Mouse (Mus musculus) liver, embryonic 13.5 days (tissue): ENCODE measurements around the gene Gabarap. TPM values are rescaled to one million over a fixed set of nuclear protein-coding genes. Genes with fewer than 3 reads are reported as not detected.
A peak's percentile ranks its signal among the peaks of the same experiment; 100 is the strongest.
"Not testable (repeated sequence)": the region's sequence is repeated elsewhere in the genome, so short reads cannot be mapped to it uniquely, and the experiment has no call there.

ENCODE experiments used
- ATAC-seq: fragments of 200-750 bp; cut with Nextera tagmentation; 2 replicates; pipeline ENCODE4 v1.8.0; 2017; ENCODE audit warnings: low read depth, mild to moderate bottlenecking, moderate number of reproducible peaks, moderate library complexity
- DNase-seq: peaks from one replicate; pipeline ENCODE4 v3.0.0; 2022
- H3K27ac ChIP-seq: fragments of 300-500 bp; sonication (generic); 2 replicates; pipeline ENCODE4 v1.5.1; 2015; ENCODE audit warnings: moderate library complexity, mild to moderate bottlenecking, inconsistent platforms
- H3K27me3 ChIP-seq: fragments of 300-500 bp; sonication (generic); 2 replicates; pipeline ENCODE4 v1.6.1; 2015; ENCODE audit warnings: mild to moderate bottlenecking, inconsistent platforms
- H3K36me3 ChIP-seq: fragments of 300-500 bp; sonication (generic); 2 replicates; pipeline ENCODE4 v1.6.1; 2015; ENCODE audit warnings: mild to moderate bottlenecking, inconsistent platforms
- H3K4me1 ChIP-seq: fragments of 300-500 bp; sonication (generic); replicated peaks from 2 replicates; pipeline ENCODE4 v1.6.1; 2015; ENCODE audit warnings: inconsistent platforms
- H3K4me2 ChIP-seq: fragments of 300-500 bp; sonication (generic); 2 replicates; pipeline ENCODE4 v1.6.1; 2015; ENCODE audit warnings: inconsistent platforms, mild to moderate bottlenecking, moderate library complexity
- H3K4me3 ChIP-seq: fragments of 300-500 bp; sonication (generic); replicated peaks from 2 replicates; pipeline ENCODE4 v1.5.1; 2015; ENCODE audit warnings: mild to moderate bottlenecking, inconsistent platforms
- H3K9ac ChIP-seq: fragments of 300-500 bp; sonication (generic); 2 replicates; pipeline ENCODE4 v1.6.1; 2015; ENCODE audit warnings: mild to moderate bottlenecking, inconsistent platforms
- H3K9me3 ChIP-seq: fragments of 300-500 bp; sonication (generic); replicated peaks from 2 replicates; pipeline ENCODE4 v1.6.1; 2016; ENCODE audit warnings: inconsistent platforms
- WGBS: fragments of 180-500 bp; shearing (Covaris S2); methylation state at CpG from one replicate; pipeline ENCODE4 v1.1.7; 2015; ENCODE audit not compliant: insufficient replicate concordance; 5-methylcytosine and 5-hydroxymethylcytosine counted together
- polyA plus RNA-seq: library from polyadenylated mRNA; unstranded; fragments of >200 nt; fragmentation: Nextera tagmentation; extraction: Ambion mirVana; gene quantifications from 2 replicates; pipeline ENCODE4 v1.2.1, GENCODE M21; 2015

Gene Gabarap
- polyA plus RNA-seq: 259 and 294 TPM in 2 replicates

DNA sequence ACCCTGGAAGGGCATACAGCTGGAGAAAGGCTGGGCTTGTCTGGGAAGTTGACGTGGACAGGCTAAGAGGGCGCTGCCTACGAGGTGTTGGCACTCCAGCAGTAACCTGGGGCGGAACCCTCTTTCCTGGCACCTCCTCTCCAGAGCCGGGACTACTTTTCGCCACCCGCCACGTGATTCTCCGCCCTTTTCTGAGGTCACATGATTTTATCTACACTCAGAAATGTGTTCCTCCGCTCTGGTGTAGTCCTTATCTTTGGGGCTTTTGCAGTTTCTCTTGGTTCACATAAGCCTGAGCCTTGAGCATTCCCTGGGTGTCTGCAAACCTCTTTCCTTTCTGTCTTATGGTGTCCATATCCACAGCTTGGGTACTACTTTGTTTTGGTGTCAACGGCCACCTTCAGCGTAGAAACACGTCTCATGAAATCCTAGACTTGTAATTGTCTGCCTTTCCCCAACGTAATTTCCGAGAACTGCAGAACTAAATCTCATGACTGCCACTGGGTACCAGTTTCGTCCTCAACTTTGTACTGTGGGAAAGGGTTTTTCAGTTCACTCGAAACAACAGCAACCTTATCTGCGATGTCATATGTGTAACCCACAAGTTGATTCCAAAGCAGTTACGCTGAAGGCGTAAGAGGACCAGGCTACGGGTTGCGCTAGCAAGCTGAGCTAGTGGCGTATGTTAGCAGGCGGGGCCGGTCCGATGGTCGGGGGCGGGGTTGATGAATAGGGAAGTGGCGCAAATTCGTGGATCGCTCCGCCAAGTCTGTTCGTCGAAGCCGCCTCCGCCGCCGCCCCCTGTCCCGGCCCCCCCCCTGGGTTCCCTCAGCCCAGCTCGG, at the start of gene Gabarap:
TSS of gene Gabarap (plus strand) at position 294 of the 842 bp plus-strand sequence.
- no peaks in the 10 kb centered on the region for H3K9me3 ChIP-seq
- peak within 1 kb of the TSS; percentile 86 for H3K9ac ChIP-seq
- peaks cover 33% of the 10 kb centered on the region for H3K4me1 ChIP-seq
- peak within 1 kb of the TSS; percentile 74 for H3K4me3 ChIP-seq
- WGBS: under 1% methylated on average over 40 of the region's 40 CpGs
- H3K36me3 ChIP-seq: peaks cover 60% of the 10 kb centered on the region
- DNase-seq (peak; percentile 93), ATAC-seq (peak; percentile 65)
- peak within 1 kb of the TSS; percentile 98 for H3K27ac ChIP-seq
- H3K4me2 ChIP-seq: peak within 1 kb of the TSS; percentile 78
- H3K27me3 ChIP-seq: no peaks in the 10 kb centered on the region

DNA sequence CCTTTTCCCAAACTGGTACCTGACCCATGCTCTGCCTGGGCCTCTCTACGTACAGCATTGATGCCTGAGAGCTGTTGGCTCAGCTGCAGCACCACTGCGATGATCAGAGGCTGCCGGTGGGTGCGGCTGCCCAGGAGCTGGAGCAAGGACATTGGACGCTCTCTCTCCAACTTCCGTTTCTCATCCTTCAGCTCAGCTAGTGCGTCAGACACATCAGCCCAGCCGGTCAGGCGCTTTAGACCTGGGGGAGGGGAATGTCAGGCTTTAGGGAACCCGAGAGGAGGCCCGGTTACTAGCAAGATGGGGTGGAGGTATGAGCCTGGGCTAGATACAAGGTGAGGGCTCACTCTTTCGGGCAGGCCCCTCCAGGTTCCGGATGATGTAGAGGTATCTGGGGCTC, 45.7 kb upstream of the Gabarap start:
- H3K4me1 ChIP-seq: peaks cover 60% of the 10 kb centered on the region
- DNase-seq (no peak), ATAC-seq (no peak)
- H3K9me3 ChIP-seq: no peaks in the 10 kb centered on the region
- H3K36me3 ChIP-seq: peaks cover 41% of the 10 kb centered on the region
- peaks cover 58% of the 10 kb centered on the region for H3K27me3 ChIP-seq
- H3K9ac ChIP-seq: peak overlapping the region; percentile 87
- peak overlapping the region; percentile 95 for H3K4me2 ChIP-seq
- 66% methylated on average over 13 of the region's 13 CpGs for WGBS
- peak overlapping the region; percentile 78 for H3K4me3 ChIP-seq
- H3K27ac ChIP-seq: peak overlapping the region; percentile 93

DNA sequence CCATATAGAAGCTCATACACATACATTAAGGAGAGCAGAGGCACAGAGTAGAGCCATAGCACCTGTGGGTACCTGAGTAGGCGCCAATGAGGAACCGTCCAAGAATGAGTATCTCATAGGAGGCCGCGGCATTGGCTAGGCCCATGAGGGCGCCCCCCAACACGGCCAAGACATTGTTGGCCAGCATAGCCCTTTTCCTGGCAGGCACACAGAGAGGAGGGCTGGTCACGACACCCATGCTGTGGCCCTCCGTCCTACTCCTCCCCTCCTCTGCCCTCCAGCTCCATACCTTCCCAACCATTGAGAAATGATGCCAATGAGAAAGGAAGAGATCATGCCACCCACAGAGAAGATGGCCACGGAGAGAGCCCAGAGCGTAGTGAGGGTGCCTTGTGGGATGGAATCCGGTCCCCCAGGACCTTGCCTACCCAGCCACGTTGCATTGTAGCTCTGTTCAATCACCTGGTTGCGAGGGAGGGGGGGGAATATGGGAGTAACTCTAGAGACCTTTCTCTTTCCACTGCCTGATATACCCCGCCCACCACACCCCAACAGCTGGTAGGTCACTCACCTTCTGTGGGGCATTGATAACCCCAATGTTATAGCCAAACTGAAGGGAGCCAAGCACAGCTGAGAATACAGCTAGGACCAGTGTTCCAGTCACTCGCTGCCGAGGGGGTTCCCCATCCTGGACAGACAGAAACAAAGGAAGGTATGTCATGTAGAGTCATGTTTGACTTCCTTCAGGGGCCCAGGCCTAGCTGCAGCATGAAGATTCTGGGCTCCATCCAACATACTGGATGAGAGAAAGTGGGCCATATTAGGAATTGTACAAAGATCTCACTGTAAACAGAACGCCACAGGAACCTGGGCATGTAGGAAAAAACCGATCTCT, 44.7 kb upstream of the Gabarap start:
- Histone ChIP-seq H3K36me3 (peaks cover 41% of the 10 kb centered on the region), H3K9ac (peak overlapping the region; percentile 87), H3K4me3 (peak overlapping the region; percentile 78), H3K4me2 (peak overlapping the region; percentile 95), H3K27me3 (peaks cover 59% of the 10 kb centered on the region), H3K4me1 (peaks cover 60% of the 10 kb centered on the region), H3K9me3 (no peaks in the 10 kb centered on the region), H3K27ac (peak overlapping the region; percentile 93)
- DNase-seq (peak; percentile 64), ATAC-seq (peak; percentile 82)
- WGBS: 64% methylated on average over 18 of the region's 18 CpGs

DNA sequence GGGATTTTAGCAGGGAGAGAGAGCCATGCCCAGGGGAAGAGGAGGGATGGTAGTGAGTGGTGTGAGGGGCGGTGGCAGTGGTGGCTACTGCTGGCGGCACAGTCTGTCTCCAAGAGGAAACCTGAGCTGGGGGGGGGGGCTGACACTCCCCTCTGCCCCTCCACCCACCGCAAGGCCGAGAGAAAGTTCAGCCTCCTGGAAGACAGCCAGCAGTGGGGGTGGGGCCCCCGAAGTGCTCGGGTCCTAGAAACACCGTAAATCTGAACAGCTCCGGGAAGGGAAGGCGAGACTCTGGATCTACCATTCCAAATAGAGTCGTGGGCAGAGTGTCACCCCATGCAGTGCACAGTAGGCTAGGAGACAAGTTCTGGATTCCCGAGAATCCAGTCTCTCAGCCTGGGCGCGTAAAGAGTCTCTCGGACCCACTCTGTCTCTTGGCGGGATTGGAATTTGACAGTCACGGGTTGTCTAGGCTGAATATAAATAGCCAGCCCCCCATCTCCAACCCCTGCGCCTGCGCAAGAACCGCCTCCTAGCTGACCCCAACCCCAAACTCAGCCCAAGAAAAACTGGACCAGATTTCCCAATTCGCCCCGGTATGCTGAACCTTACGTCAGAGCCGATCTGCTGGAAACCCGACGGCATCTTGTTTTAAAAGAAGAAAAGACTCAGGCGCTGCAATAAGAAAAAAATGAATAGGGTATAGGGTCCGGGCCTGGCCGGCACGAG, 43.4 kb upstream of the Gabarap start:
- WGBS: 16% methylated on average over 29 of the region's 29 CpGs
- ATAC-seq: no peak
- peak overlapping the region; percentile 87 for H3K9ac ChIP-seq
- peaks cover 34% of the 10 kb centered on the region for H3K36me3 ChIP-seq
- H3K4me3 ChIP-seq: peak overlapping the region; percentile 78
- H3K9me3 ChIP-seq: no peaks in the 10 kb centered on the region
- peak overlapping the region; percentile 93 for H3K27ac ChIP-seq
- H3K27me3 ChIP-seq: peaks cover 59% of the 10 kb centered on the region
- H3K4me2 ChIP-seq: peak overlapping the region; percentile 95
- H3K4me1 ChIP-seq: peaks cover 60% of the 10 kb centered on the region
- no peak for DNase-seq

DNA sequence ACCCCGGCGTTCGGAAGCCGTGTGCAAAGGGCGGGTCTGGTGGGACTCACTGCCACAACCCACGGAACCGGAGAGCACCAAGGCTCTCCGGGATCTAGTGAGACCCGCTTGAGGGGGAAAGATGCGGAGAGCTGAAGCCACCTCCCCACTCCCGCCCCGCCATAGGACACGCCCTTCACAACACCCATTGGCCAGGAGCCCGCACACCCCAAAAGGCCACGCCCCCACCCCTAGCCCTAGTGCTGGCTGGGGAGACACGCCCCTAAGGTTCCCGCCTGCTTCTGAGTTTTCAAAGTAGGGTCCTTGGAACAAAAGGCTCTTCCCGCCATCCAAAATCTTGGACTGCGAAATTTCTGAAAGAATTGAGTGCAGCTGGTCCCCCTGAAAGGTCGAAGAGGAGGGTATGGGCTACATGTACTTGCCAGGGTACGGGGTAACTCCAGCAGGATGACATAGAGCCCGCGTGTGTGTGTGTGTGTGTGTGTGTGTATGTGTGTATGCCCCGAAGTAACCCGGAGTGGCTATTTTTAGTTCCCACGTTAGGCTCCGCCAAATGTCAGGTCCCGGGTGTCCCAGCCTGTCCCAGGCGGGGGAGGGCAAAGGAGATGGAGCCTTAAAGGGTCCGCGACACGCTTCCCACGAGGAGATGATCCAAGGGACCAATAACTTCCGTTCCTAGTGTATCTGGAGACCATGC, 42.7 kb upstream of the Gabarap start, which contains the start of gene Slc2a4:
TSS of gene Slc2a4 (minus strand) at position 123 of the 697 bp plus-strand sequence.
- DNase-seq (peak; percentile 96), ATAC-seq (peak; percentile 86)
- Histone ChIP-seq H3K9me3 (no peaks in the 10 kb centered on the region), H3K4me1 (peaks cover 56% of the 10 kb centered on the region), H3K4me3 (peak within 1 kb of the TSS; percentile 78), H3K27me3 (peaks cover 55% of the 10 kb centered on the region), H3K4me2 (peak within 1 kb of the TSS; percentile 95), H3K27ac (peak within 1 kb of the TSS; percentile 93), H3K36me3 (peaks cover 27% of the 10 kb centered on the region), H3K9ac (peak within 1 kb of the TSS; percentile 87)
- 1% methylated on average over 34 of the region's 34 CpGs for WGBS

DNA sequence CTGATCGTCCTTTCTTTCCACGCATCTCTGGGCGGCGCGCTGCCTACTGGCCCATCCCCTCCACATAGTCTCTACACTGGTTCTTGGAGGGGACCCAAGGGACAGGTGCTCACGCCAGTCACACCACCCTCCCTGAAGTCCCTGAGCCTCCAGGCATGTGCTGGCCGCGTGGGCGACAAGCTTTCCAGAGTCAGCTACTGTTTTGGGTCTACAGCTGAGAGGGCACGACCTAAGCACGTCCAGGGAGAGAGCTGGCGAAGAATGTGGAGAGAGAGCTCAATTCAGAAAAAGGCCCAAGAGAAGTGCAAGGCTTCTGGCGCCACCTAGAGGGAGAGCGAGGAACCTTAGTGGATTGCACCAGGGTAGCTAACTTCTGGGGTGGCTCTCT, 42.2 kb upstream of the Gabarap start:
- WGBS: 2% methylated on average over 14 of the region's 14 CpGs
- DNase-seq: peak; percentile 81
- H3K9ac ChIP-seq: peak overlapping the region; percentile 77
- H3K36me3 ChIP-seq: peaks cover 22% of the 10 kb centered on the region
- H3K27ac ChIP-seq: peak overlapping the region; percentile 87
- peak overlapping the region; percentile 78 for H3K4me3 ChIP-seq
- peaks cover 59% of the 10 kb centered on the region for H3K4me1 ChIP-seq
- peak; percentile 35 for ATAC-seq
- H3K27me3 ChIP-seq: peaks cover 54% of the 10 kb centered on the region
- no peaks in the 10 kb centered on the region for H3K9me3 ChIP-seq
- peak overlapping the region; percentile 95 for H3K4me2 ChIP-seq

DNA sequence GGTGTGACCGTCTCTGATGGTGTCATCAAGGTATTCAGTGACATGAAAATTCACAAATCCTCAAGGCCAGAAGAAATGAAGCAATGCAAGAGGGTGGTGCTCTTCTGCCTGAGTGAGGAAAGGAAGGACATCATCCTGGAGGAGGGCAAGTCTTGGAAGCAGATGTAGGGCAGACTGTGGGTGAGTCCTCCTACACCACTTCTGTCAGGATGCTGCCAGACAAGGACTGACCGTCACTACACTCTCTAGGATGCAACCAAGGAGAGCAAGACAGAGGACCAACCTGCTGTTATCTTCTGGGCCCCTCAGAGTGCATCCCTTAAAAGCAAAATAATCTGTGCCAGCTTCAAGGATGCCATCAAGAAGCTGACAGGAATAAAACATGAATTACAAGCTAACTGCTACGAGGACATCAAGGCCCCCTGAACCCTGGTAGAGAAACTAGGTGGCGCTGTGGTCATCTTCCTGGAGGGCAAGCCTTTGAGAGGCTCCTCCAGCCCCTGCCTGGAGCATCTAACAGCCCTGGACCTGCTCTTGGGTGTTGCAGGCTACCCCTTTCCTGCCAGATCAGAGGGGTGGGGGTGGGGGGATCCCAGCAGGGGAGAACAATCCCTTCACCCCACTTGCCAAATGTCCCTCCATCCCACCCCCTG, 40.0 kb upstream of the Gabarap start:
- no peak overlapping the region for H3K9ac ChIP-seq
- H3K9me3 ChIP-seq: no peaks in the 10 kb centered on the region
- no peaks in the 10 kb centered on the region for H3K36me3 ChIP-seq
- H3K4me3 ChIP-seq: no peak overlapping the region
- 40% methylated on average over 4 of the region's 4 CpGs for WGBS
- H3K27me3 ChIP-seq: peaks cover 47% of the 10 kb centered on the region
- DNase-seq (no peak), ATAC-seq (no peak)
- no peak overlapping the region for H3K27ac ChIP-seq
- peaks cover 37% of the 10 kb centered on the region for H3K4me1 ChIP-seq
- H3K4me2 ChIP-seq: no peak overlapping the region

DNA sequence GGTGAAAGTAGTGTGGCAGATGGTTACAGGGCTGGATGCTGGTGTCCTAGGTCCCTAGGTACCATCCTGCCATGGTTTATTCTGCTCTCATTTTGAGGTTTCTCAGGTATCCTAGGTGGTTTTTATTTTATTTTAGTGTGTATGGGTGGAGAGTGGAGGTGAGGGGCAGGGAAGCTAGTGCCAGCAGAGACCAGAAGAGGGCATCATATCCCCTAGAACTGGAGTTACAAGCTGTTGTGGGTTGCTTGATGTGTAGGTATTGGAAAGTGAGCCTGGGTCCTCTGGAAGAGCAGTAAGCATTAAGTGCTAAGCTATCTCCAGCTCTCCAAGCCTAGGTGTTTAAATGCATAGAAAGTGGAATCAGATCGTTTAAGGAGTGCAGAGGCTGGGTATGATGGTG, 38.7 kb upstream of the Gabarap start:
- Histone ChIP-seq H3K4me3 (no peak overlapping the region), H3K9me3 (no peaks in the 10 kb centered on the region), H3K4me1 (peaks cover 25% of the 10 kb centered on the region), H3K27ac (no peak overlapping the region), H3K9ac (no peak overlapping the region), H3K36me3 (no peaks in the 10 kb centered on the region), H3K4me2 (no peak overlapping the region), H3K27me3 (peaks cover 56% of the 10 kb centered on the region)
- 30% methylated on average over 1 of the region's 1 CpGs for WGBS
- no peak for ATAC-seq
- DNase-seq: no peak

DNA sequence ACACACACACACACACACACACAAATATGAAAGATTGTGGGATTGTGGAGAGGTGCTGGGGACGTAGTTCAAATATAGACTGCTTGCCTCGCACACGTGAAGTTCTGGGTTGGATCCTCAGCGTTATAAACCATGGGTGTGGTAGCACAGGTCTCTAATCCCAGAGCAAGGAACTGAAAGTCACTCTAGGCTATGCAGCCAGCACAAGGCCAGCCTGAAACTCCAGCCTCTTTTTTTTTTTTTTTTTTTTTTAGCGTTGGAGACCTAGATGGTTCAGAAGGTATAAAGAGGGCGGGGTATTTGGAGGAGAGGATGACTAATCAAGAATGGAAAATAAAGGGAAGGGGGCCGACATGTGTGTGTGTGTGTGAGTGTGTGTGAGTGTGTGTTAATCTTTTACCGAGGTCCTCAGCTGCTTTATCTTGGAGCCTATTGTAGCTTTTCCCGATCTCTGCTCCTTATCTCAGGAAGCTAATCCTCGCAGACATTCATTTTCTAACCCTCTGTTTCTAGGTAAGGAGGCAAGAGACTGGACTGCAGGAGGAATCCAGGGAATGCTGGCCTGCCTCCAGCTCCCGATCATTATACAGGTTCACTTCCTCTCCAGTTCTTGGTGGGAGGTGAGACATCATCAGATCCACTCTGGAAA, 37.6 kb upstream of the Gabarap start:
- no peaks in the 10 kb centered on the region for H3K9me3 ChIP-seq
- H3K4me2 ChIP-seq: no peak overlapping the region
- peaks cover 16% of the 10 kb centered on the region for H3K4me1 ChIP-seq
- H3K27ac ChIP-seq: no peak overlapping the region
- no peak overlapping the region for H3K4me3 ChIP-seq
- H3K27me3 ChIP-seq: peaks cover 60% of the 10 kb centered on the region
- ATAC-seq (no peak), DNase-seq (no peak)
- no peaks in the 10 kb centered on the region for H3K36me3 ChIP-seq
- no peak overlapping the region for H3K9ac ChIP-seq
- 33% methylated on average over 11 of the region's 11 CpGs for WGBS

DNA sequence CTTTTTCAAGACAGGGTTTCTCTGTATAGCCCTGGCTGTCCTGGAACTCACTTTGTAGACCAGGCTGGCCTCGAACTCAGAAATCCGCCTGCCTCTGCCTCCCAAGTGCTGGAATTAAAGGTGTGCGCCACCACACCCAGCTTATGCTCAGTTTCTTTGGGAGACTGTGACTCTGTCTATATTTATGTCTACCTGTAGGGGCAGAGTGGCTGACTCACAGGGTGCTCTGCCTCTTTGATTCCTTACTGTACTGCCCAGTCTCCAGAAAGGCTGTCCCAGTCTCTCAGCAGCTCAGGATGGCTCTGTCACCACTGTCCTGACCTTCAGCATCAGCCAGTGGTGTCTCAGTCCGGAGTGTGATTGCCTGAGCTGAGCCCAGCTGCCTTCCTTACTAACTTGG, 35.3 kb upstream of the Gabarap start:
- not testable (repeated sequence) for H3K4me3 ChIP-seq, H3K9me3 ChIP-seq, ATAC-seq, H3K4me2 ChIP-seq, H3K27ac ChIP-seq, H3K4me1 ChIP-seq, DNase-seq, H3K9ac ChIP-seq, H3K36me3 ChIP-seq
- peaks cover 71% of the 10 kb centered on the region for H3K27me3 ChIP-seq
- 53% methylated on average over 4 of the region's 4 CpGs for WGBS
